Mouse (Mus musculus) ES-Bruce4 (cell line): Measurements from ENCODE around the gene Arid5b.

Experiments used
- CTCF ChIP-seq: IDR thresholded peaks from one replicate; pipeline ENCODE4 v1.8.1; 2011; ENCODE audit warnings: low read depth, low read length
- POLR2A ChIP-seq: IDR thresholded peaks from one replicate; pipeline ENCODE4 v1.8.1; 2011; ENCODE audit warnings: low read length; ENCODE audit not compliant: insufficient read depth

DNA sequence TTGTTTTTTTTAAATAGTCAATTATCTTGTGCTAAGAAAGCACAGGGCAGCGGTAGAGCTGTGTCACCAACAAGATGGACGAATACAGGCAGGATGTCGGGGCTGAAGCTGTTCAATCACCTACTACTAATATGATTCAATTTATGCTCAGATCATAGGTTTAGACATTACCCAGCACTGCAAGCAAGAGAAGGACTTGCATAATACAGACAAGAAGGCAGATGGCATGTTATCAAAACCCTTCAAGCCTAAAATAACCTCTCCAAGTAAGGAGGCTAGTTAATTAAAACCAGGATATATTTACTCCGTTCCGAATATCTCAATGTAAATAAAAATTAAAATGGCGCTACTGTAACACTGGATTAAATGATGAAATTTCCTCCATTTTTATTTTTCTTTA lies 96.3 kb downstream of the Arid5b start:
- TF ChIP-seq CTCF (no peak), POLR2A (no peak)
